Mouse (Mus musculus): Measurements from ENCODE around the gene Col15a1. TPM values are rescaled to one million over a fixed set of nuclear protein-coding genes. Genes with fewer than 3 reads are reported as not detected.
A peak's percentile ranks its signal among the peaks of the same experiment; 100 is the strongest.

Col15a1 gene
- polyA plus RNA-seq, 1 experiment from 2014 or later = 6.4 TPM

DNA sequence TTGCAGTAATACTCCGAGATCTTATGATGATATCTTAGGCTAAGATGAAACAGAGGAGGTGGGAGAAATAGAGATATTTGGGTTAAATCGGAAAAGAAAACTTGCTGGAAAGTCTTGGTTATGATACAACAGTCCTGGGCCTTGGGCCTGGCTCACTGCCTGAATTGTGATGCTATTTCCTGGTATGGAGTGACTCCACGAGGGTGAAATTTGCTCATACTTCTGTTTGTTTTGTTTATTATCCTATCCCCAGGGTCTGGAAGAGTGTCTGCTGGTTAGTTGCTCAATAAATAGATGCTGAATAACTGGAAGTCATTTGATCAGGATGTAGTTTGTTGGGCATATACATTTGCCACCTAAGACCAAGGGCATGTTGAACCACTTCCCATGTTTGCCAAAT, 119.8 kb downstream of the Col15a1 start:
- no peaks in the 10 kb centered on the region for H3K9me3 ChIP-seq
- no peaks in the 10 kb centered on the region for H3K27me3 ChIP-seq (replicated peaks)
- H3K4me3 ChIP-seq = no peak overlapping the region
- no peak overlapping the region for H3K27ac ChIP-seq (replicated peaks)
- WGBS = 63% methylated on average over 3 of the region's 3 CpGs
- H3K4me1 ChIP-seq = no peaks in the 10 kb centered on the region
- H3K4me2 ChIP-seq = no peak overlapping the region
- no peaks in the 10 kb centered on the region for H3K36me3 ChIP-seq
- no peak for ATAC-seq (ENCODE audit: extremely low read depth, insufficient number of reproducible peaks, low FRiP score, low TSS enrichment)
- no peak overlapping the region for H3K9ac ChIP-seq

DNA sequence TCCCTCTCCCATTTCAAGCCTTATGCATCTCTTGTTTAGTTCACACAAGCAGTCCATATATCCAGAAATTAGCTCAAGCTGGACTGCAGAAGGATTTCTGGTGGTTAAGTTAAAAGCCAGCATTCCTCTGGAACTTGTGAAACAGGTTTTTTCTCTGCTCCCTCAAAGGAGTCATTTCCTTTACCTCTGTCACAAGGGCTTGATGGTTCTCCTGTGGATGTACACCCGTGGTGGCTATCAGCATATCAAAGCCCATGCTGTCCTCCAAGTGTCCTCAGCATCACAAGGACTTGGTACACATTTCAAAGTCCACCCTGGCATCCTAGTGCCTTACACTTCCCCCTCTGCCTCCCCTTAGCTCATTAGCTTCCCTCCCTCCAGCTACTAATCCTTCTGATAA, 121.3 kb downstream of the Col15a1 start:
- WGBS = 16% methylated on average over 1 of the region's 1 CpGs
- Histone ChIP-seq H3K27ac (replicated peaks) (no peak overlapping the region), H3K9me3 (no peaks in the 10 kb centered on the region), H3K4me3 (no peak overlapping the region), H3K36me3 (no peaks in the 10 kb centered on the region), H3K4me1 (no peaks in the 10 kb centered on the region), H3K9ac (no peak overlapping the region), H3K4me2 (no peak overlapping the region), H3K27me3 (replicated peaks) (no peaks in the 10 kb centered on the region; the same call in 1 of the 2 replicates)
- ATAC-seq (ENCODE audit: extremely low read depth, insufficient number of reproducible peaks, low FRiP score, low TSS enrichment) = no peak

DNA sequence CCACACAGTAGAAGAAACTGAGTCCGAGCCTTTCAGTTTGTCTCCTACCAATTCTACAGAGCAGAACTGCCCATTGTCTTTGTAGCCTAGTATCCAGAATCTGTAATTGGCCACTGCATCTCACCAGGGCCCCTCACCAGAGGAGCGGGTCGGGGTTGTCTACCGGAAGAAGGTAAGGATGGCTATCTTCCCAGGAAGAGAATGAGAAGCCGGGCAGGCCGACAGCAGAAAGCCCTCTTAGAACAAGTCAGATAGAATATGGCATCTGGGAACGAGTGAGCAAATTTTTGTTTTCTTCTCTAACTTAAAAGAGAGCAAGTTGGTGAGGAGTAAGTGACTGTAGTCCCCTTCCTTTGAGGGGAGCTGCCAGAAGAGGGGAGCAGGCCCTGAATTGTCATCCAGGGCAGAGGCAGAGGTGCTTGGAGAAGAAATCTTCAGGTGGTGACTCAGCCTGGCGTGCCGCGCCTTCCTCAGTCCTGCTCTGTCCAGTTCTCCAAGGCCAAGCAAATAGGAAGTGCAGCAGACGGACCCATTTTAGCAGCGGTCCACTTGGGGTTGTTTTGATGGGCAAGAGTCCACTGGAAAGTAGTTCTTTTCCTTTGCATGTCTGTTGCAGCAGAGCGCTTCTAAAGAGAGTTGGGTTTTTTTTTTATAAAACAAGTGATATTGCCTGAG, 122.6 kb downstream of the Col15a1 start:
- 85% methylated on average over 13 of the region's 13 CpGs for WGBS
- ATAC-seq (ENCODE audit: extremely low read depth, insufficient number of reproducible peaks, low FRiP score, low TSS enrichment) = no peak

DNA sequence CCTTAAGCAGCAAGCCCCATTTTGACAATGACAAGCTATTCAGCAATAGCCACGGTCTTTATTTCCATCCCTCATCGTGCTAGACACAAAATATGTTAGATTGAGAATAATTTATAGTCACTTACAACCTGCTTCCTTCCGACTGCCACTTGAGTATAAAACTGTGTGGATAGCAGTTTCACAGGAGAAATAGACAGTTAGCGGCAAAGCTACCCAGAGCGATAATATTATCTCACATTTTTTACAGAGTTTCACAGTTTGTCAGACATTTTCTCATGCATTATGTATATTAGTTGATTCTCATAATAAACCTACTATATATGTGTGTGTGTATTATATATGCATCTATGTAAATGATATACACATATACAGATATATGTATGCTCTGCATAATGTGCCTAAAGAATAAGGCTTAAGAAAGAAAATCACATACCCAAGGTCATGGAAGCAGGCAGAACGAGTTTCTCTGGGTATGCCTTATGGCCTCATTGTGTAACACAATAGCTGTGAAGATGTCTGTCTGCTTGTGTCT, 124.9 kb downstream of the Col15a1 start:
- H3K27ac ChIP-seq (replicated peaks) = no peak overlapping the region
- H3K9ac ChIP-seq = no peak overlapping the region
- H3K4me2 ChIP-seq = no peak overlapping the region
- no peak for ATAC-seq (ENCODE audit: extremely low read depth, insufficient number of reproducible peaks, low FRiP score, low TSS enrichment)
- no peaks in the 10 kb centered on the region for H3K9me3 ChIP-seq
- WGBS = 81% methylated on average over 6 of the region's 6 CpGs
- no peak overlapping the region for H3K4me3 ChIP-seq
- H3K4me1 ChIP-seq = no peaks in the 10 kb centered on the region
- no peaks in the 10 kb centered on the region; the same call in 1 of the 2 replicates for H3K27me3 ChIP-seq (replicated peaks)
- H3K36me3 ChIP-seq = no peaks in the 10 kb centered on the region

More for the DNA sequence above, 122.6 kb downstream of the Col15a1 start:
- Histone ChIP-seq H3K27ac (replicated peaks) (no peak overlapping the region), H3K27me3 (replicated peaks) (no peaks in the 10 kb centered on the region; the same call in 1 of the 2 replicates), H3K36me3 (no peaks in the 10 kb centered on the region), H3K4me1 (no peaks in the 10 kb centered on the region), H3K4me2 (no peak overlapping the region), H3K9ac (no peak overlapping the region), H3K4me3 (no peak overlapping the region), H3K9me3 (no peaks in the 10 kb centered on the region)

DNA sequence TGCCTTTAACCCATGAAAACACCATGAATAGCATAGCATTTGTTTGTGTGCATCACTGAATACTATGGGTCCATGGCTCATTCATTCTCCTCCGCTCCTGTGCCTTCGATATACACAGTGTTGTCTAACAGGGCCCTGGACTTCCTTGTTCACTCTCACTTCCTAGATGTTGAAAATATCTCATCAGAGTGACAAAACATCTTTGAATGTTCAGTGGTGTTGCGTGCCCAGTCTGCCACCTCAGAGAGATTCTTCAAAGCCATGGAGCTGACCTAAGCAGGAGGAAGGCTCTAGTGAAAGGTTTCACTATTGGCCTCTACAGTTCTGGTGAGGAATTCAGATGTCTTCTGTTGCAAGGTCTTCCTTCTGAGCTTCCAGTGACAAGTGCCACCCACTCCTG, 125.6 kb downstream of the Col15a1 start:
- Histone ChIP-seq H3K27ac (replicated peaks) (no peak overlapping the region), H3K27me3 (replicated peaks) (no peaks in the 10 kb centered on the region; the same call in 1 of the 2 replicates), H3K4me2 (no peak overlapping the region), H3K4me1 (0 out of 2 replicates have a peak, but pooled peaks cover 2% of the 10 kb centered on the region), H3K36me3 (no peaks in the 10 kb centered on the region), H3K9me3 (no peaks in the 10 kb centered on the region), H3K9ac (no peak overlapping the region), H3K4me3 (no peak overlapping the region)
- no peak for ATAC-seq (ENCODE audit: extremely low read depth, insufficient number of reproducible peaks, low FRiP score, low TSS enrichment)
- WGBS = 86% methylated on average over 3 of the region's 3 CpGs

DNA sequence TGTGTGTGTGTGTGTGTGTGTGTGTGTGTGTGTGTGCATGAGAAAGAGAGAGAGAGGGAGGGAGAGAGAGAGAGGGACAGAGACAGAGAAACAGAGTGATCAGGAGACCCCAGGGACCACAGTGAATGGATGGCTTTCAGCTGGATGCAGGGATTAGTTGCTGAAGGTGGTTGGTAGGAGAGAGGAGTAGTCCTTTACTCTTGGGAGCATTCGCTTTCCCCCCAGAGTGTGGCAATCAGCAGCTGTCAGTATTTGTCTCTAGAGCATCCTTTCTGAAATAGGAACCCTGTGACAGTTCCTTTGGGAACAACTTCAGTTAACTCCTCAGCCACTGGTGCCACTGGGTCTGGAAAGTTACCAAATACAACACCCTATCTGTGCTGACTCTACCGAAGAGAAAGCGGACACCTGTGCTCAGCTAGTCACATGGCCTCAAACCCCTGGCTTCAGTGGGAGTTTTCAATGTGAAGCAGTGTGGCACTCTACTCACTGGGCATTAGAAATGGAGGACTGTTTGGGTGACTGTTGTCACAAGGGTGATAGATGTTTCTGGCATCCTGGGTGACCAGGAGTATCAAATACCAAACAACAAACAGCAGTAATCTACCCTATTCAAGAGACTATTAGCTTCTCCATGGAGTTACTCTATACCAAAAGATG, 129.1 kb downstream of the Col15a1 start:
- no peak overlapping the region for H3K9ac ChIP-seq
- ATAC-seq (ENCODE audit: extremely low read depth, insufficient number of reproducible peaks, low FRiP score, low TSS enrichment) = no peak
- H3K27ac ChIP-seq (replicated peaks) = no peak overlapping the region
- H3K4me1 ChIP-seq = peaks cover 14% of the 10 kb centered on the region
- H3K9me3 ChIP-seq = no peaks in the 10 kb centered on the region
- H3K27me3 ChIP-seq (replicated peaks) = no peaks in the 10 kb centered on the region; the same call in 1 of the 2 replicates
- H3K4me3 ChIP-seq = no peak overlapping the region
- H3K4me2 ChIP-seq = no peak overlapping the region
- no peaks in the 10 kb centered on the region for H3K36me3 ChIP-seq
- WGBS = 65% methylated on average over 3 of the region's 3 CpGs

DNA sequence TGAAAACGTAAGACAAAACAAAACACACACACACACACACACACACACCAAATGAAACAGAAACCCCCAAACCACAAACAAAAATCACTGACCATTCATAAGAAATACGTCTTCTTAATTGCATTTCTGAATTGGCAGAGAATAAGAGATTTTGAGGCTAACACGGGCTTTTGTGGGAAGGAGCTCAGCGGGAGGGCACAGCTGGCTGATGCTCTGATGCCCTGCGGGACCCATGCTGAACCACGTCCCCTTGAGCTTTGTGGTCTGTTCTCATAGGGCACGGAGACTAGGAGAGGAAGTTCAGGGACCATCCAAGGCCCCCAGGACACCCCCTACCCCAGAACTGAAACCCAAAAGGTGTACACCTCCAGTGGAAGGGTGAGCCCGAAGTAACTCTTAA, 134.7 kb downstream of the Col15a1 start:
- 48% methylated on average over 8 of the region's 8 CpGs for WGBS
- Histone ChIP-seq H3K4me1 (peaks cover 18% of the 10 kb centered on the region), H3K27me3 (replicated peaks) (no peaks in the 10 kb centered on the region), H3K4me2 (no peak overlapping the region), H3K9me3 (no peaks in the 10 kb centered on the region), H3K9ac (no peak overlapping the region), H3K4me3 (no peak overlapping the region), H3K27ac (replicated peaks) (no peak overlapping the region), H3K36me3 (no peaks in the 10 kb centered on the region)
- ATAC-seq (ENCODE audit: extremely low read depth, insufficient number of reproducible peaks, low FRiP score, low TSS enrichment) = no peak

DNA sequence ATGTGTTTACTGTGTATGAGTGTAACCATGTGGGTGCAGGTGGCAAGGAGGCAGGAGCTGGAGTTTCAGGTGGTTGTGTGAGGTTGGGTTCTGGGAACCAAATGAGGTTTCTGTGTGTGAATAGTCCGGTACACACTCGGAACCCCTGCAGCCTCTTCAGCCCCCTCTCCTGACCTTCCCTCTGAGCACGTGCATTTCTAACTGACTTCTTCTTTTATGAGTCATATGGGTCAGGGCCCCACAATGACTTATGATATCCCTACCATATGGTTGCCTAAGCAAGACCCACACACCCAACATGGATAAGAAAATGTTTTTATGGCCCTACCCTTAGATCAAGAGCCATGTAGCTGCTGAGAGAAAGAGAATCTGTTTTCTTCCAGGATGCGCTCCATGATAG, 139.1 kb downstream of the Col15a1 start:
- 67% methylated on average over 4 of the region's 4 CpGs for WGBS
- no peak overlapping the region for H3K27ac ChIP-seq (replicated peaks)
- ATAC-seq (ENCODE audit: extremely low read depth, insufficient number of reproducible peaks, low FRiP score, low TSS enrichment) = no peak

DNA sequence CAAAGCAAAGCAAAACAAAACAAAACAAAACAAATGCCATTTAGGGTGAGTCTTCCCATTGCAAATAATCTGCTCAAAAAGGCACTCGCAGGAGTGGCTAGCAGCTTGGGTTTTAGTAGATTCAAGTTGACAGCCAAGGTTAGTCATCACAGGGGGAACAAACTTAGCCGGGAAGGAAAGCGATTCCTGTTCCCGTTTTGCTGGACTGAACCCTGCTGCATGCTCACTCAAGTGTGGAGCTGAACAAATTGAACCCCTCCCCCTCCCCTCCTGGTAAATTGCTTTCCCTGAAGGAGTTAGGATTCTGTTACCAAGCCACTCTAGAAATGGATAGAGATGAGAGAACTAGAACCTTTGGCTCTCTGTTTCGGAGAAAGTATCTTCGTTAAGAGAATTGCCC, 141.8 kb downstream of the Col15a1 start:
- no peaks in the 10 kb centered on the region for H3K36me3 ChIP-seq
- H3K4me2 ChIP-seq = no peak overlapping the region
- no peaks in the 10 kb centered on the region for H3K27me3 ChIP-seq (replicated peaks)
- no peak for ATAC-seq (ENCODE audit: extremely low read depth, insufficient number of reproducible peaks, low FRiP score, low TSS enrichment)
- H3K4me3 ChIP-seq = no peak overlapping the region
- H3K4me1 ChIP-seq = peaks cover 21% of the 10 kb centered on the region
- H3K9me3 ChIP-seq = no peaks in the 10 kb centered on the region
- no peak overlapping the region for H3K9ac ChIP-seq
- H3K27ac ChIP-seq (replicated peaks) = no peak overlapping the region
- 53% methylated on average over 6 of the region's 6 CpGs for WGBS

More for the DNA sequence above, 139.1 kb downstream of the Col15a1 start:
- Histone ChIP-seq H3K27me3 (replicated peaks) (no peaks in the 10 kb centered on the region), H3K36me3 (no peaks in the 10 kb centered on the region), H3K4me2 (no peak overlapping the region), H3K9ac (no peak overlapping the region), H3K9me3 (no peaks in the 10 kb centered on the region), H3K4me1 (peaks cover 16% of the 10 kb centered on the region), H3K4me3 (no peak overlapping the region)

DNA sequence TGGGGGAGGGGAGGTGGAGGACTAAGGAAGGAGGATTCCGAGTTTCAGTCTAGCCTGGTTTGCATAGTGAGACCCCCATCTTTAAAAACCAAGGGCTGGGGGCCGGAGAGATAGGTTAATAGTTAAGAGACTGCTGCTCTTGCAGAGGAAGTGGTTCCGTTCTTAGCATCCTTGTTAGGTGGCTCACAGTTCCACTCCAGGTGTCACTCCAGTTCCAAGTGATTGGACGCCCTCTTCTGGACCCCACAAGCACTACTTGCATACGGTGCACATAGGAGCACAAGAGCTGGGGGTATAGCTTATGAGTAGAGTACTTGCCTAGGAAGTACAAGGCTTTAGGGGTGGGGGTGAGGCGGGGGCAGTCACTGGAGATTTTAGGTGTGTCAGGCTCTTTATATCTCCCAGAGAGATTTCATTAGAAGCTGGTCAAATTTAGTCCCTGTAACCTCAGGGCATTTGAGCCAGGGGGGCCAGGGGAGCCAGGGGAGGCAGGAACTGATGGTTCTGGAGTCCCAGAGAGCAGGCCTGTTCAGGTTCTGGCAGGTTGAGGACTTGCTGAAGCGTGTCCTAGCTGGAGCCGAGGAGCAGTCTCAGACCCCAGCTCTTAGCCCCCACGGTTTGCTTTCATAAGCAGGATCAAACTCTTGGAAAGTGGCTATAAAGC, 143.6 kb downstream of the Col15a1 start:
- Histone ChIP-seq H3K9ac (peak overlapping the region; percentile 87), H3K9me3 (no peaks in the 10 kb centered on the region), H3K4me3 (peak overlapping the region; percentile 82), H3K27ac (replicated peaks) (peak overlapping the region; percentile 36; the same call in 1 of the 2 replicates), H3K4me2 (peak overlapping the region; percentile 91), H3K36me3 (no peaks in the 10 kb centered on the region), H3K27me3 (replicated peaks) (no peaks in the 10 kb centered on the region), H3K4me1 (peaks cover 34% of the 10 kb centered on the region)
- no peak for ATAC-seq (ENCODE audit: extremely low read depth, insufficient number of reproducible peaks, low FRiP score, low TSS enrichment)
- WGBS = 30% methylated on average over 9 of the region's 9 CpGs

DNA sequence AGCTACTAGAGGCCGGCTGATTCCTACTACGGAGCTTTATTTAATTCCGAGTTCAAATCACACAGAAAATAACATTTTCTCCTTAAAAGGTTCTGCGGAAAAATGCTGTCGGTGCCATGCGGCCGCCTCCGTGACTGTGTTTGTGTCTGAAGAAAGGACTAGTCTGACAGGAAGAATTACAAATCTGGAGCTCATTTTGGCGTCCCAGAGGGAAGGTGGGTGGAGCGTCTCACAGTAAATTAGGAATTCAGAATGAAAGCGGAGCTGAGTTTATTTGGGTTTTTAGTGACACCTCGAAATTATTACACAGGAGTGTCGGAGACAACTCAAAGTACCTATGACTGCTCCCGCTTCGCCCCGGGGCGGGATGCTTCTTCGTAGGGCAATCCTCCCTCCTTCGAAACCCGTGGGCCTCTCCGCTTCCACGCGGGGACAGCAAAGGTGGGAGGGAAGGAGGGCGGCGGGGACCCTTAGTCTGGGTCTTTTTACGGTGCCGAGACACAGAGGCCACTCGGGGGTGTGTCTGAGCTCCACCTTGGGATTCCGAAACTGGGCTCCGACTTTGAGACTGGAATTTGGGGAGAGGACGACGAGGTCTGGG, 144.2 kb downstream of the Col15a1 start:
- 1% methylated on average over 32 of the region's 32 CpGs for WGBS
- Histone ChIP-seq H3K27me3 (replicated peaks) (no peaks in the 10 kb centered on the region), H3K27ac (replicated peaks) (peak overlapping the region; percentile 58), H3K36me3 (no peaks in the 10 kb centered on the region), H3K4me1 (peaks cover 38% of the 10 kb centered on the region), H3K4me3 (peak overlapping the region; percentile 82), H3K4me2 (peak overlapping the region; percentile 91), H3K9me3 (no peaks in the 10 kb centered on the region), H3K9ac (peak overlapping the region; percentile 87)
- ATAC-seq (ENCODE audit: extremely low read depth, insufficient number of reproducible peaks, low FRiP score, low TSS enrichment) = no peak

Measured in heart, embryonic 13.5 days (tissue).